Mouse (Mus musculus) intestine, embryonic 14.5 days (tissue): ENCODE results near the gene Gch1. TPM values are rescaled to one million over a fixed set of nuclear protein-coding genes. Genes with fewer than 3 reads are reported as not detected.

Experiments
- ATAC-seq: fragments of 200-750 bp; cut with Nextera tagmentation; replicated peaks from 2 replicates; pipeline ENCODE4 v1.8.0; 2017; ENCODE audit warnings: low read depth, moderate number of reproducible peaks, moderate TSS enrichment, moderate library complexity; ENCODE audit not compliant: low FRiP score, low TSS enrichment
- DNase-seq: peaks from one replicate; pipeline ENCODE4 v3.0.0-alpha.2; 2018; ENCODE audit warnings: low spot score
- H3K27ac ChIP-seq: fragments of 300-500 bp; sonication (generic); 2 replicates; pipeline ENCODE4 v1.5.1; 2014; ENCODE audit warnings: low read depth, mild to moderate bottlenecking, control low read depth
- H3K27me3 ChIP-seq: fragments of 300-500 bp; sonication (generic); replicated peaks from 2 replicates; pipeline ENCODE4 v1.6.1; 2014; ENCODE audit warnings: low read length, control low read depth; ENCODE audit not compliant: control insufficient read depth, insufficient read depth
- H3K36me3 ChIP-seq: fragments of 300-500 bp; sonication (generic); 2 replicates; pipeline ENCODE4 v1.6.1; 2014; ENCODE audit warnings: low read length, control low read depth; ENCODE audit not compliant: control insufficient read depth, insufficient read depth
- H3K4me1 ChIP-seq: fragments of 300-500 bp; sonication (generic); replicated peaks from 2 replicates; pipeline ENCODE4 v1.6.1; 2014; ENCODE audit warnings: low read length, control low read depth, mixed read lengths; ENCODE audit not compliant: control insufficient read depth, insufficient read depth
- H3K4me2 ChIP-seq: fragments of 300-500 bp; sonication (generic); 2 replicates; pipeline ENCODE4 v1.6.1; 2014; ENCODE audit warnings: low read length
- H3K4me3 ChIP-seq: fragments of 300-500 bp; sonication (generic); 2 replicates; pipeline ENCODE4 v1.5.1; 2014; ENCODE audit warnings: low read depth, low read length, control low read depth, mixed read lengths
- H3K9ac ChIP-seq: fragments of 300-500 bp; sonication (generic); 2 replicates; pipeline ENCODE4 v1.6.1; 2014; ENCODE audit warnings: mild to moderate bottlenecking, low read length
- H3K9me3 ChIP-seq: fragments of 300-500 bp; sonication (generic); 2 replicates; pipeline ENCODE4 v1.6.1; 2016; ENCODE audit warnings: low read length, control low read depth; ENCODE audit not compliant: control insufficient read depth
- WGBS: fragments of 180-500 bp; shearing (Covaris S2); extraction: QIAGEN DNeasy Blood & Tissue Kit; methylation state at CpG from one replicate; pipeline ENCODE4 v1.1.7; 2014; 5-methylcytosine and 5-hydroxymethylcytosine counted together
- polyA plus RNA-seq: library from polyadenylated mRNA; unstranded; fragments of >200 nt; fragmentation: Nextera tagmentation; extraction: Ambion mirVana; gene quantifications from 2 replicates; pipeline ENCODE4 v1.2.1, GENCODE M21; 2014

Gene Gch1
- polyA plus RNA-seq, 1 experiment from 2014 or later: 4.4 TPM

DNA sequence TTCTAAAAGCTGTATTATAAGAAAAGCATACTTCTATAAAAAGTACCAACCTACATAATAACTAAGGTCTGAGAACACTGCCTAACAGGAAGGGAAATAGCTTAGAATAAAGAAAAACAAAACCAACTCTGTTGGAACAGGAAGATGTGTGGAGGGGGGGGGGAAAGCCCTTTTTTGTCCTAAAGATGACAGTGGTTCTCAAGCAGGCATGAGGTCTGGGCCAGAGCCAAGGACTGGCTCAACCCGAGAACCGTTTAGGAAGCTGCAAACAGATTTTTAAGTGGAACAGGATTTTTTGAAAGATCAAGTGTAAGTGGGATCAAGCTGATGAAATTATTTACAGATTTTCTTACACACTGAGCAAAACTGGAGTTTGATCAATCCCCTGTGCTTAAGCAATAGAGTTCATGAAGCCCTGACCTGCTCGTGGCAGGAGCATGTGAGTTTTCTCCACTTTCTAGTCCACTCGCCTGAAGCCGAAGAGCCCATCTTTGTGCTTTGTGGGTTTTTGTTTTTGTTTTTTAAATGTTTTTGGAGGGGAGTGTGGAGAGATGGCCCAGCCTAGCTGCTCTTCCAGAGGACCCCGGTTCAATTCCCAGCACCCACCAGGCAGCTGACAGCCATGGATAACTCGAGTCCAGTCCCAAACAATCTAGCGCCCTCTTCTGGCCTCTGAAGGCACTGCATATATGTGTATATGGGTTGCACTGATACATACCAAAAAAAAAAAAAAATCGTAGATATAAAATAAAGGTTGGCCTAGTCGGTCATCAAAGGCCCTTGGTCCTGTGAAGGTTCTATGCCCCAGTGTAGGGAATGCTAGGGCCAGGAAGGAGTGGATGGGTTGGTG, 35.5 kb upstream of the Gch1 start:
- H3K9me3 ChIP-seq: 0 out of 2 replicates have a peak, but pooled peaks cover 4% of the 10 kb centered on the region
- DNase-seq: no peak
- WGBS: 78% methylated on average over 10 of the region's 10 CpGs
- H3K4me2 ChIP-seq: no peak overlapping the region
- no peak for ATAC-seq
- no peaks in the 10 kb centered on the region for H3K27me3 ChIP-seq
- H3K27ac ChIP-seq: no peak overlapping the region
- H3K9ac ChIP-seq: no peak overlapping the region
- no peaks in the 10 kb centered on the region for H3K4me1 ChIP-seq
- no peaks in the 10 kb centered on the region for H3K36me3 ChIP-seq
- no peak overlapping the region for H3K4me3 ChIP-seq

- H3K4me3 ChIP-seq: no peak overlapping the region
- H3K4me1 ChIP-seq: no peaks in the 10 kb centered on the region
- no peak overlapping the region for H3K9ac ChIP-seq
- no peak overlapping the region for H3K27ac ChIP-seq
- WGBS: 71% methylated on average over 11 of the region's 11 CpGs
- no peak for DNase-seq
- no peaks in the 10 kb centered on the region for H3K27me3 ChIP-seq
- H3K9me3 ChIP-seq: 0 out of 2 replicates have a peak, but pooled peaks cover 4% of the 10 kb centered on the region
- no peak overlapping the region for H3K4me2 ChIP-seq
- ATAC-seq: no peak
- H3K36me3 ChIP-seq: no peaks in the 10 kb centered on the region
Measured at GRCm38 (mm10) chr14:47222631-47223450, 33.6 kb upstream of the Gch1 start.

DNA sequence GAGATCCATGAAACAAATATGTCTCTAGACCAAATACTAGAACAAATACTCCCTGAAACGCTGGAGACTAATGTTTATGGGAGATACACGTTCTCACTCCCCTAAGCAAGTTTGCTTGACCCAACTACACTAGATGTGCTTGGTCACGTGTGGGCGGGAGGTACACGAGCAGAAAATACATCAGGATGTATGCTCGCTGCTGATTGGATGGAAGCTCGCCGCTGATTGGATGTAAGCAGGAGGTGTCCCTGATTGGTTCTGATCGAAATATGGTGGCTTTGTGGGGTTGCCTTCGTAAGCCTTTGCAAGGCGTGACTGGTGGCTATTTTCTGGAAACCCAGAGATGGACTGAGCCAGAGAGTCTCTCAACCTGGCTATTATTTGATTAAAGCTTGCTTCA, 32.4 kb upstream of the Gch1 start:
- H3K27me3 ChIP-seq: no peaks in the 10 kb centered on the region
- H3K9me3 ChIP-seq: 0 out of 2 replicates have a peak, but pooled peaks cover 4% of the 10 kb centered on the region
- no peak overlapping the region for H3K4me2 ChIP-seq
- H3K27ac ChIP-seq: no peak overlapping the region
- no peak overlapping the region for H3K9ac ChIP-seq
- DNase-seq: no peak
- no peak overlapping the region for H3K4me3 ChIP-seq
- no peaks in the 10 kb centered on the region for H3K36me3 ChIP-seq
- 80% methylated on average over 11 of the region's 11 CpGs for WGBS
- no peaks in the 10 kb centered on the region for H3K4me1 ChIP-seq
- ATAC-seq: no peak

- no peak for DNase-seq
- H3K4me2 ChIP-seq: no peak overlapping the region
- H3K9ac ChIP-seq: no peak overlapping the region
- no peaks in the 10 kb centered on the region for H3K4me1 ChIP-seq
- no peaks in the 10 kb centered on the region for H3K27me3 ChIP-seq
- ATAC-seq: no peak
- no peak overlapping the region for H3K27ac ChIP-seq
- WGBS: 85% methylated on average over 8 of the region's 8 CpGs
- no peaks in the 10 kb centered on the region for H3K36me3 ChIP-seq
- H3K9me3 ChIP-seq: 0 out of 2 replicates have a peak, but pooled peaks cover 4% of the 10 kb centered on the region
- no peak overlapping the region for H3K4me3 ChIP-seq
Measured at GRCm38 (mm10) chr14:47220231-47221025, 31.2 kb upstream of the Gch1 start.

GRCm38 (mm10) chr14:47218766-47219606, 29.8 kb upstream of the Gch1 start:
- ATAC-seq: no peak
- DNase-seq: no peak
- WGBS: 87% methylated on average over 9 of the region's 9 CpGs
- H3K4me1 ChIP-seq: no peaks in the 10 kb centered on the region
- H3K27ac ChIP-seq: no peak overlapping the region
- no peaks in the 10 kb centered on the region for H3K9me3 ChIP-seq
- H3K9ac ChIP-seq: no peak overlapping the region
- no peaks in the 10 kb centered on the region for H3K36me3 ChIP-seq
- H3K4me3 ChIP-seq: no peak overlapping the region
- H3K4me2 ChIP-seq: no peak overlapping the region
- H3K27me3 ChIP-seq: no peaks in the 10 kb centered on the region

GRCm38 (mm10) chr14:47216541-47216940, 27.3 kb upstream of the Gch1 start:
- H3K27me3 ChIP-seq: no peaks in the 10 kb centered on the region
- ATAC-seq (no peak), DNase-seq (no peak)
- H3K4me1 ChIP-seq: no peaks in the 10 kb centered on the region
- no peaks in the 10 kb centered on the region for H3K36me3 ChIP-seq
- no peak overlapping the region for H3K27ac ChIP-seq
- WGBS: 88% methylated on average over 2 of the region's 2 CpGs
- H3K9ac ChIP-seq: no peak overlapping the region
- no peaks in the 10 kb centered on the region for H3K9me3 ChIP-seq
- no peak overlapping the region for H3K4me3 ChIP-seq
- H3K4me2 ChIP-seq: no peak overlapping the region

DNA sequence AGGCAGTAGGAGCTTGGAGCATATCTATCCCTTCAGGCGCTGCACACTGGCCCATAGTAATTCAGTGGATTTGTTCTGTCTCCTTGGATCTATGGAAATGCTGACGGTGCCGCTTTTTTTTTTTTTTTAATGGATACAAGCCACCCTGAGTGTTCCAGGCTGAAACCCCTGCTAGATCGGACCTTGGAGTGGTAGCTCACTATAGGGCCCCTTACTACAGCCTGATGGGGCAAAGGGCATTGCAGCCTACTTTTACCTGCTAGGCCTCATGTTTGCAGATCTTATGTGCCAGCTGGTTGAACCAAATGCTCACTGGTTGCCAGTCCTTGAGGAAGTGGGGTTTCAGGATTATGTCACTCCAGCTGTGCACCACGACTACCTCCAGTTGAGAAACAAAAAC, 25.2 kb upstream of the Gch1 start:
- Histone ChIP-seq H3K4me3 (no peak overlapping the region), H3K9me3 (no peaks in the 10 kb centered on the region), H3K36me3 (no peaks in the 10 kb centered on the region), H3K27me3 (no peaks in the 10 kb centered on the region), H3K27ac (no peak overlapping the region), H3K9ac (no peak overlapping the region), H3K4me1 (no peaks in the 10 kb centered on the region), H3K4me2 (no peak overlapping the region)
- 69% methylated on average over 5 of the region's 5 CpGs for WGBS
- ATAC-seq (no peak), DNase-seq (no peak)

- H3K4me2 ChIP-seq: no peak overlapping the region
- H3K4me1 ChIP-seq: no peaks in the 10 kb centered on the region
- H3K4me3 ChIP-seq: no peak overlapping the region
- no peaks in the 10 kb centered on the region for H3K36me3 ChIP-seq
- DNase-seq: no peak
- H3K27ac ChIP-seq: no peak overlapping the region
- H3K9ac ChIP-seq: no peak overlapping the region
- no peaks in the 10 kb centered on the region for H3K27me3 ChIP-seq
- H3K9me3 ChIP-seq: no peaks in the 10 kb centered on the region
- ATAC-seq: no peak
- 91% methylated on average over 4 of the region's 4 CpGs for WGBS
Measured at GRCm38 (mm10) chr14:47213305-47213704, 24.1 kb upstream of the Gch1 start.
